In the genomic region with DNA sequence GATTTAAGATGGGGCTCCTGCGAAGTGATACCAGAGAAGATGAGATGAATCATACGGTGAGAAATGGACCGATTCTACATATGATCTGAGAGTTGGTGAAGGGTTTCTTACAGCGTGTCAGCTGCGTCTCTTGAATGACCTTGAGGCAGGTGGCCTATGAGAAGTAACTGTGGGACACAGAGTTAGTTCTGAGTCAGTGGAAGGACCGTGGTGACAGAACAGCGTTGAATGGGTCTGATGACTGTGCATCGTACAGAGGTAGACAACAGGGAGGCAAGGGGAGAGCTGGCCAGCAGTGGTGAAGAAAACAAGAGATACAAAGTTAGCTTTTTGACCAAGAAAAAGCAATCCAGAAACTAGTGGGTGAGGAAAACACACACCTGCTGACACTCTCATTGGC, we compare ENCODE assay signal across 8 mouse cellular contexts. TPM values are rescaled to one million over a fixed set of nuclear protein-coding genes. Genes with fewer than 3 reads are reported as not detected.
DNase-seq lines count a peak whose midpoint lies in the region; ATAC-seq and TF ChIP-seq lines count a peak whose summit lies in the region.

No protein-coding gene starts in this region.

- ATAC-seq in kidney, embryonic 16.5 days (ENCODE audit: low FRiP score, low TSS enrichment) = no peak
- no peak for ATAC-seq in embryonic facial prominence, embryonic 13.5 days (ENCODE audit: insufficient number of reproducible peaks, insufficient read depth, low FRiP score, low TSS enrichment, low read depth)
- ATAC-seq in hindbrain, postnatal 0 days = no peak
- no peak for ATAC-seq in midbrain, postnatal 0 days (ENCODE audit: low FRiP score)
- no peak for ATAC-seq in frontal cortex, adult (ENCODE audit: low TSS enrichment)

- no peak for TF ChIP-seq CTCF in hindbrain, postnatal 0 days (IDR thresholded peaks at IDR 0.05; ENCODE audit: low read depth)
- no peak for TF ChIP-seq CTCF in midbrain, postnatal 0 days (IDR thresholded peaks at IDR 0.05)

- H3K4me1 ChIP-seq in kidney, embryonic 16.5 days (ENCODE audit: insufficient read depth, low read length) = peaks cover 40% of the 10 kb centered on the region
- H3K4me1 ChIP-seq in embryonic facial prominence, embryonic 13.5 days = peaks cover 44% of the 10 kb centered on the region
- peaks cover 7% of the 10 kb centered on the region; the same call in 1 of the 2 replicates for H3K4me1 ChIP-seq in hindbrain, postnatal 0 days (ENCODE audit: insufficient read depth, low read length)
- H3K4me1 ChIP-seq in midbrain, postnatal 0 days (ENCODE audit: insufficient read depth, low read length) = peaks cover 4% of the 10 kb centered on the region; the same call in 1 of the 2 replicates

- no peaks in the 10 kb centered on the region for H3K9me3 ChIP-seq in kidney, embryonic 16.5 days (ENCODE audit: low read length)
- no peaks in the 10 kb centered on the region for H3K9me3 ChIP-seq in embryonic facial prominence, embryonic 13.5 days
- H3K9me3 ChIP-seq in hindbrain, postnatal 0 days (ENCODE audit: low read length) = no peaks in the 10 kb centered on the region
- no peaks in the 10 kb centered on the region for H3K9me3 ChIP-seq in midbrain, postnatal 0 days (ENCODE audit: low read length)

- H3K27ac ChIP-seq in kidney, embryonic 16.5 days (ENCODE audit: low read length) = peak overlapping the region; percentile 92
- H3K27ac ChIP-seq in embryonic facial prominence, embryonic 13.5 days = peak overlapping the region; percentile 93
- peak overlapping the region; percentile 71; the same call in 1 of the 2 replicates for H3K27ac ChIP-seq in hindbrain, postnatal 0 days
- H3K27ac ChIP-seq in midbrain, postnatal 0 days (ENCODE audit: low read depth, low read length) = peak overlapping the region; percentile 39; the same call in 1 of the 2 replicates

- peak overlapping the region; percentile 84 for H3K9ac ChIP-seq in kidney, embryonic 16.5 days (replicated peaks; ENCODE audit: low read length)
- peak overlapping the region; percentile 77 for H3K9ac ChIP-seq in embryonic facial prominence, embryonic 13.5 days
- peak overlapping the region; percentile 44; the same call in 1 of the 2 replicates for H3K9ac ChIP-seq in hindbrain, postnatal 0 days (replicated peaks; ENCODE audit: low read length)
- H3K9ac ChIP-seq in midbrain, postnatal 0 days (replicated peaks; ENCODE audit: low read length, poor library complexity, severe bottlenecking) = 0 out of 2 replicates have a peak overlapping the region, but pooled peaks have one; percentile 46

- H3K4me2 ChIP-seq in kidney, embryonic 16.5 days (replicated peaks; ENCODE audit: low read depth, low read length) = peak overlapping the region; percentile 88
- H3K4me2 ChIP-seq in embryonic facial prominence, embryonic 13.5 days = peak overlapping the region; percentile 69
- H3K4me2 ChIP-seq in hindbrain, postnatal 0 days (ENCODE audit: low read depth, low read length) = peak overlapping the region; percentile 67; the same call in 1 of the 2 replicates
- peak overlapping the region; percentile 54 for H3K4me2 ChIP-seq in midbrain, postnatal 0 days (ENCODE audit: low read depth, low read length, poor library complexity, severe bottlenecking)

- no peak overlapping the region for H3K4me3 ChIP-seq in kidney, embryonic 16.5 days (ENCODE audit: low read length)
- peak overlapping the region; percentile 55; the same call in 1 of the 2 replicates for H3K4me3 ChIP-seq in embryonic facial prominence, embryonic 13.5 days
- H3K4me3 ChIP-seq in hindbrain, postnatal 0 days (ENCODE audit: low read length) = no peak overlapping the region
- H3K4me3 ChIP-seq in midbrain, postnatal 0 days (ENCODE audit: low read depth, low read length) = no peak overlapping the region

- H3K27me3 ChIP-seq in kidney, embryonic 16.5 days (ENCODE audit: insufficient read depth, low read length) = no peaks in the 10 kb centered on the region
- no peaks in the 10 kb centered on the region for H3K27me3 ChIP-seq in embryonic facial prominence, embryonic 13.5 days
- H3K27me3 ChIP-seq in hindbrain, postnatal 0 days (ENCODE audit: insufficient read depth, low read length) = no peaks in the 10 kb centered on the region
- H3K27me3 ChIP-seq in midbrain, postnatal 0 days (ENCODE audit: insufficient read depth, low read length) = no peaks in the 10 kb centered on the region

- WGBS in kidney, embryonic 16.5 days = 74% methylated on average over 8 of the region's 8 CpGs
- 74% methylated on average over 8 of the region's 8 CpGs for WGBS in embryonic facial prominence, embryonic 13.5 days
- WGBS in hindbrain, postnatal 0 days = 78% methylated on average over 8 of the region's 8 CpGs
- WGBS in midbrain, postnatal 0 days = 77% methylated on average over 8 of the region's 8 CpGs

- no peaks in the 10 kb centered on the region for H3K36me3 ChIP-seq in kidney, embryonic 16.5 days (ENCODE audit: insufficient read depth, low read length)
- 0 out of 2 replicates have a peak, but pooled peaks cover 3% of the 10 kb centered on the region for H3K36me3 ChIP-seq in embryonic facial prominence, embryonic 13.5 days
- H3K36me3 ChIP-seq in hindbrain, postnatal 0 days (ENCODE audit: insufficient read depth, low read length) = no peaks in the 10 kb centered on the region
- H3K36me3 ChIP-seq in midbrain, postnatal 0 days (ENCODE audit: insufficient read depth, low read length) = no peaks in the 10 kb centered on the region

- no peak for DNase-seq in kidney, adult 18-20 months
- DNase-seq in hindbrain, postnatal 0 days (ENCODE audit: low spot score) = no peak
- no peak for DNase-seq in midbrain, postnatal 0 days (ENCODE audit: low spot score)
- DNase-seq in gastrocnemius, adult 8-10 months (ENCODE audit: low spot score in 2 of 2) = no peak
- no peak for DNase-seq in layer of hippocampus, adult 11-12 months (ENCODE audit: low spot score)

RNA-seq across cellular contexts. Expression of gene Pml, which starts 0.7 kb away (rescaled TPM):
- polyA plus RNA-seq in kidney, embryonic 16.5 days (2015; fragmentation: Nextera tagmentation; extraction: Ambion mirVana) = 26.7 TPM in 2 replicates
- 14.4 and 15.2 TPM in 2 replicates for polyA plus RNA-seq in embryonic facial prominence, embryonic 13.5 days (2015; fragmentation: Nextera tagmentation; extraction: Ambion mirVana)
- 11.4 and 17.0 TPM in 2 replicates for total RNA-seq in hindbrain, postnatal 0 days (2014; rRNA removed)
- polyA plus RNA-seq in hindbrain, postnatal 0 days (2015; fragmentation: Nextera tagmentation; extraction: Ambion mirVana) = 3.2 and 4.8 TPM in 2 replicates
- total RNA-seq in midbrain, postnatal 0 days (2014; rRNA removed) = 5.6 and 9.0 TPM in 2 replicates
- 2.9 and 3.2 TPM in 2 replicates for polyA plus RNA-seq in midbrain, postnatal 0 days (2015; fragmentation: Nextera tagmentation; extraction: Ambion mirVana)
- 1 to 10 TPM; 2.5 to 4.5 (median 3.1) TPM for total RNA-seq in gastrocnemius, adult 8-10 months (2022)

RNA-seq across cellular contexts. Expression of gene Stoml1, which starts 2.6 kb away (rescaled TPM):
- polyA plus RNA-seq in kidney, embryonic 16.5 days (2015; fragmentation: Nextera tagmentation; extraction: Ambion mirVana) = 33.8 and 35.8 TPM in 2 replicates
- 43.1 and 45.0 TPM in 2 replicates for polyA plus RNA-seq in embryonic facial prominence, embryonic 13.5 days (2015; fragmentation: Nextera tagmentation; extraction: Ambion mirVana)
- 145 and 157 TPM in 2 replicates for total RNA-seq in hindbrain, postnatal 0 days (2014; rRNA removed)
- 136 and 141 TPM in 2 replicates for polyA plus RNA-seq in hindbrain, postnatal 0 days (2015; fragmentation: Nextera tagmentation; extraction: Ambion mirVana)
- 159 and 170 TPM in 2 replicates for total RNA-seq in midbrain, postnatal 0 days (2014; rRNA removed)
- 161 and 172 TPM in 2 replicates for polyA plus RNA-seq in midbrain, postnatal 0 days (2015; fragmentation: Nextera tagmentation; extraction: Ambion mirVana)
- total RNA-seq in gastrocnemius, adult 8-10 months (2022) = 10 to 100 TPM in 2 of 4 experiments, 1 to 10 TPM in 2; 8.6 to 10.8 (median 9.8) TPM

RNA-seq across cellular contexts. Expression of gene Islr2, which starts 46.2 kb away (rescaled TPM):
- 0.17 and 0.23 TPM in 2 replicates for polyA plus RNA-seq in kidney, embryonic 16.5 days (2015; fragmentation: Nextera tagmentation; extraction: Ambion mirVana)
- polyA plus RNA-seq in embryonic facial prominence, embryonic 13.5 days (2015; fragmentation: Nextera tagmentation; extraction: Ambion mirVana) = 0.76 and 1.4 TPM in 2 replicates
- total RNA-seq in hindbrain, postnatal 0 days (2014; rRNA removed) = 293 and 343 TPM in 2 replicates
- polyA plus RNA-seq in hindbrain, postnatal 0 days (2015; fragmentation: Nextera tagmentation; extraction: Ambion mirVana) = 15.8 and 19.2 TPM in 2 replicates
- total RNA-seq in midbrain, postnatal 0 days (2014; rRNA removed) = 233 and 267 TPM in 2 replicates
- 16.7 and 18.1 TPM in 2 replicates for polyA plus RNA-seq in midbrain, postnatal 0 days (2015; fragmentation: Nextera tagmentation; extraction: Ambion mirVana)
- 1 to 10 TPM; 1.4 to 2.9 (median 1.8) TPM for total RNA-seq in gastrocnemius, adult 8-10 months (2022)

RNA-seq across cellular contexts. Expression of gene Islr, which starts 46.2 kb away (rescaled TPM):
- 94.8 and 96.1 TPM in 2 replicates for polyA plus RNA-seq in kidney, embryonic 16.5 days (2015; fragmentation: Nextera tagmentation; extraction: Ambion mirVana)
- polyA plus RNA-seq in embryonic facial prominence, embryonic 13.5 days (2015; fragmentation: Nextera tagmentation; extraction: Ambion mirVana) = 75.6 and 79.6 TPM in 2 replicates
- total RNA-seq in hindbrain, postnatal 0 days (2014; rRNA removed) = 57.9 and 72.8 TPM in 2 replicates
- 29.9 and 33.5 TPM in 2 replicates for polyA plus RNA-seq in hindbrain, postnatal 0 days (2015; fragmentation: Nextera tagmentation; extraction: Ambion mirVana)
- total RNA-seq in midbrain, postnatal 0 days (2014; rRNA removed) = 55.6 and 68.8 TPM in 2 replicates
- 32.5 and 36.5 TPM in 2 replicates for polyA plus RNA-seq in midbrain, postnatal 0 days (2015; fragmentation: Nextera tagmentation; extraction: Ambion mirVana)
- 10 to 100 TPM in 3 of 4 experiments, 1 to 10 TPM in 1; 9.8 to 15.7 (median 13.1) TPM for total RNA-seq in gastrocnemius, adult 8-10 months (2022)

Comparison
In these comparisons a context has a peak if more than half of its experiments do, and no peak if none do; other contexts are left out.
1. H3K27ac ChIP-seq: peak in every context shown above with its lines; median percentile 93 in embryonic facial prominence, embryonic 13.5 days; 92 in kidney, embryonic 16.5 days; 71 in hindbrain, postnatal 0 days; 39 in midbrain, postnatal 0 days.